Mouse (Mus musculus): Measurements from ENCODE around the gene Adm. TPM values are rescaled to one million over a fixed set of nuclear protein-coding genes. Genes with fewer than 3 reads are reported as not detected.
"Not testable (repeated sequence)": the region's sequence is repeated elsewhere in the genome, so short reads cannot be mapped to it uniquely, and the experiment has no call there.

Gene Adm
- polyA plus RNA-seq, 1 experiment, result 3.3 TPM

DNA sequence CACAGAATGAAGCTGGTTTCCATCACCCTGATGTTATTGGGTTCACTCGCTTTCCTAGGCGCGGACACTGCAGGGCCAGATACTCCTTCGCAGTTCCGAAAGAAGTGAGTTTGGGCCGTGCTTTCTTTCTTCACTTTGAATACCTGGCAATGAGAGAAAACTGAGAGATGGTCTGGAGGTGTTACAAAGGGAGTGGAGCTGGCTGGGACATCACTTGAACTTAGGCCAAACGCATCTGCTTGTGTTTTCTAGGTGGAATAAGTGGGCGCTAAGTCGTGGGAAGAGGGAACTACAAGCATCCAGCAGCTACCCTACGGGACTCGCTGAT, 776 bp downstream of the Adm start:
- no peak for DNase-seq (ENCODE audit: extremely low spot score in 1 of 2, low spot score in 1 of 2)

DNA sequence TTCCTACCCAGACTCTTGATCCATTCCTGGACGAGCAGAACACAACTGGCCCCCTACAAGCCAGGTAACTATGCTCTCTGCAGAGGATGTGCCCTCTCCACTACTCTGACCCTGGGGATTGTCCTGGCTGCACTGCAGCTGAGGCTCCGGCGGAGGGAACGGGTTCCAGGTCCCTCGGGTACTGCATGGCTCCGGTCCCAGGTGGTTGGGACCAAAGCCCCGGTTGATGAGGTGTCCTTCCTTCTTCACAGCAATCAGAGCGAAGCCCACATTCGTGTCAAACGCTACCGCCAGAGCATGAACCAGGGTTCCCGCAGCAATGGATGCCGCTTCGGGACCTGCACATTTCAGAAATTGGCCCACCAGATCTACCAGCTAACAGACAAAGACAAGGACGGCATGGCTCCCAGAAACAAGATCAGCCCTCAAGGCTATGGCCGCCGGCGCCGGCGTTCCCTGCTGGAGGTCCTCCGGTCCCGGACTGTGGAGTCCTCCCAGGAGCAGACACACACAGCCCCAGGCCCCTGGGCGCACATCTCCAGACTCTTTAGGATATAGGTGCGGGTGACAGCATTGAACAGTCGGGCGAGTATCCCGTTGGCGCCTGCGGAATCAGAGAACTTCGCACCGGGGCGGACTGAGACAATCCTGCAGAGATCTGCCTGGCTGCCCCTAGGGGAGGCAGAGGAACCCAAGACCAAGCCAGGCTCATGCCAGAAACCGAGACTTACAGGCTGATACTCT, 1.3 kb downstream of the Adm start:
- DNase-seq (ENCODE audit: extremely low spot score in 1 of 2, low spot score in 1 of 2), result no peak

DNA sequence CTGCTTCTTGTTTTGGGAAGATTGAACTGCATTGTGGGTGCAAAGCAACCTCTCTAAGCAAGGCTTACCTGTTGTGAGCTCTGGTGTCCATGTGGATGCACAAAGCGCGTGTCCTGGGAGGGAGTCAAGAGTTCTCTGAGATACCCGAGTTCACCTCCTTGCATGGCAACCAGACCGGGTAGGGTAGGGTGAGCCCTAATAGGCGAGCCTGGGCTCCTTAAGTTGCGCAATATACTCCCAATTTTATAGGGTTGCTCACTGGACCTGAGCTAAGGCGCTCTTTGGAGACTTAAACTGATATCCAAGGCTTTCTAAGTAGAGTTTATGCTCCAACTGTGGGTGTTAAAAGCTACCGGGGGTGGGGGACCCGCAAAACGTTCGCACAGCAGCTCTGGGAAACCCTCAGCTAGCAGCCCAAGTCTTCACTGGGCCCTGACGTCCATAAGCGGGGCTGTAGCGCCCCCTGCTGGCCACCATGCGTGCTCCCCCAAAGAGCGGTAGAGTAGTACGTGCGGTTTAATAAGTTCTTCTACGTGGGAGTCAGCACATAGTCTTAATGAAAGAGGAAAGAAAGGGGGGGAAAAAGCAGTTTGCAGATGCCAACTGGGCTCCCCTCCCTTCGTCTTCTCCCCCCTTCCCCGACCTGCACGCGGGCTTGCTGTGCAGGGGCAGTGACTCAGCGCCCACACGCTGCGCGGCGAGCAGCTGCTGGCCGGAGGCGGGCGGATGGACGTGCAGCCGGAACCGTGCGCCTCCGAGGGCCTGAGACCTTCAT, 2.6 kb downstream of the Adm start:
- DNase-seq (ENCODE audit: extremely low spot score in 1 of 2, low spot score in 1 of 2), result peak; percentile 59 to 89

DNA sequence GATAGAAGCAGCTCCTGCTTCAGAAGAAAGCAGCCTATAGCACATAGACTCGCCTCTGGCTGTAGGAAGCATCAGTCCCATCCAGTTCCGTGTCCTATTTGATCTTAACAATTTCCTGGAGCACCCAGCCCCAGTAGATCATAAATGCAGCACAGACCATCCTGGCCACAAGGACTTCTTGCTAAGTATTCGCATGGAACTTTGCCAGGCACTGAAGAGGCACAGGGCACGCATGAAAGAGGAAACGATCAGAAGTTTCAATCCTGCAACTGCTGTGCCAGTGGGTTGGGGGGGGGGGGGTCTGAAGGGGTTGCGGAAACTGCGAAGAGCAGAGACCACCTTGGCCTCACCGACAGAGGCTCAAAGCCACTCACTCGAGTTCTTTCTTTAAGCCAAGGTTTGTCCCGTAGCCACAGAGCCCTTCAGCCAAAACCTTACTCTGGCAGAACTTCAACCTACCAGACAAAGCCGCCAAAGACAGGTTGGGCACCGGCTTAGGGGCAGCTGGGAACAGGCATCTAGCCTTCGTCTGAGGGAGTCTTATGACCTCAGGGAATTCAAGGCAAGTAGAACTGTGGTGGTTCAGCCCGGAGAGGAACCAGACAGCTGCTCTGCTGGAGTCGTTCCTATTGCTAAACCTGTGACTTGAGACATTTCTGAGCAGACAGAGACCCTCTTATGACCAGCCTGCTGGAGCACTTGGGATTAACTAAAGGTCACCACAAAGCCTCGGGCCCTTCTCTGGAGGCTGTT, 3.9 kb downstream of the Adm start:
- no peak for DNase-seq (ENCODE audit: extremely low spot score in 1 of 2, low spot score in 1 of 2)

DNA sequence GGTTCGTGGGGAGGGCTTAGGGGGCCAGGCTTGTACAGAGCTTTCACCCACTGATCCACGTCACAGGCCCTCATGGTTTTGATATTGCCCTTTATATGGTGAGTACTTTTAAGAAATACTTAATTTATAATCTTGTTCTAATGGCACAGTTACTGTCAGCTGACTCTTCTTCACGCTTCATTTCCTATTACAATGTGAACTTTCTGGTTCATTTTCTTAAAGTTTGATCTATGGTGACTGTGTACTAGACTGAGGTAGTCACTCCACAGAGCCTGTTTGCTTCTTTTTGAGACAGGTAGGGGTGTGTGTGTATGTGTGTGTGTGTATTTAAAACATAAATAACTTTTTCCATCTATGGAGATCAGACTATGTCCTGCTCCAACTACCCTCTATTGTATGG, 8.5 kb downstream of the Adm start:
- DNase-seq (ENCODE audit: extremely low spot score in 1 of 2, low spot score in 1 of 2), result no peak

DNA sequence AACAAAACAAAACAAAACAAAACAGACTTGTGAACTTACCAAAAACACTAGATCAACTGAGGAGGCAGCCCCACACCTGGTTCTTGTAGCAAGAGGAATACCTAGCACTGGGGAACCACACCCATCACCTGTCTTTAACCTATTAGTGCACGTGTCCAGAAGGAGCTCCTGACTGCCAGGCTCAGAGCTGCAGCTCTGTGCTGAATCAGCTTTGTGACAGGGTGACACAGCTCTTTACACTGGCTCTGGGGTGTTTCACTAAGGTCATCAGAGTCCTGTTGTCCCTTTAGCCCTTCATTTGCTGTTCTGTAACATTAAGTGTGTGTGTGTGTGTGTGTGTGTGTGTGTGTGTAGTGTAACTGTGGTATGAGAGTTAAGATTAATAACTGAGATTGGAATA, 9.1 kb downstream of the Adm start:
- DNase-seq (ENCODE audit: extremely low spot score in 1 of 2, low spot score in 1 of 2), result no peak

DNA sequence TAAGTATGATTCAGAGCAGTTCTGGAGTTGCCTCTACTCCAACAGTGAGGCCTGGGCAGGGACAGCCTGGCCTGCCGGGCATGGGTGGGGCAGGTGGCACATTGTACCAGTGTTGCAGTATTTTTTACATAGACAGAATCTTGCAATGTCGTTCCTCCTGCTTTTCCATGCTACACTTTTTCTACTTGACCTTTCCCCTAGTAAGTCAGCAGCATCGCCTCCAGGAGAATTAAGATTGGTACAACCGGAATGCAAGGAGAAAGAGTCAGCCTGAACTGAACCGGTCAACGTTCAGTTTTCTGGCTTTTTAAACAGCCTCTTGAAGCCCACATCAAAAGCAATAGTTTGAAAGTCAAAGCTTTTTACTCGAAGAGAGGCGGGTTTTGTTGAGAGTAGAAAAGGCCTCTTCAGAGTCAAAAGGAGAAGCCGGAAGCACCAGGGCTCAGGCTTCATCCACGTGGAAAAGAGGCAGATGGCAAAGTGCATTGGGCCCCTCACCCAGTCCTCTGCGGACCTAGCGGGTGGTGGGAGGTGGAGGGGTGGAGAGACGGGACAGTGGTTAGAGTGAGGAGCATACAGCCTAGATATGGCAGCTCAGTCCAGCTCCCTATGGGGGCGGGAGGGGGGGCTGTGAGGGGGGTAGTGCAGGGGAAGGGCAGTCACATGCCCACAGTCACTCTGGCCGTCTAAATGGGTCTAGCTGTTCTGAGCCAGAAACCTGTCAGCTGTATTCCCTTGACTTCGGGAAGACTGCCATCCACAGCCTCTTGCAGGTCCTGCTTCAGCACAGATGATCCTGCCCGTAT, 11.0 kb downstream of the Adm start:
- no peak for DNase-seq (ENCODE audit: extremely low spot score in 1 of 2, low spot score in 1 of 2)

DNA sequence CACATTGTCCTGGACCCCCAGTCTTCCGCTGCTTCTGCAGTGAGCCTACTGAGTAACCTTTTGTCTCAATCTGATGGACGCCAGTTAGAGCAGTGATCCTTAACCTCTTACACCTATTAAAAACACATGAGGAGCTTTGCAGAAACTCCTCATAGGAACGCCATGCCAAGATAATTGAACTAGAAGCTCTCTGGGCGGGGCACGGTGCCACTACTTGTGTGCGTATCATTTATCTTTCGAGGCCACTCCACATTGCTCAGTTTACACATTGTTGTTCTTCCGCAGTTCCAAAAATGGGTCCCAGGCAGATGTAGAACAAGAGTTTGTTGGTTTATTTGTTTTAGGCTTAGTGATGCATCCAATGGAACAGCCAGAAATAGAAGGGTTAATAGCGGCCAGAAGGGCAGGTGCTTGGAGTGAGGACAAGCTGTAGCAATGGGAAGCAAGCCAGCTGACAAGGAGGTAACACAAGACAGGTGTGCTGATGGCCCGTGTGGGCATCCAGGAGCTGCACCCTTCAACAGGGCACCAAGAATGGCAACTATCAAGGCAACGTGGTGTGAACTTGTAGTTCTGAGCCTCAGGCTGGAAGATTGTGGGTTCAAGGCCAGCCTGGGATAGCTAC, 11.9 kb downstream of the Adm start:
- DNase-seq (ENCODE audit: extremely low spot score in 1 of 2, low spot score in 1 of 2), result no peak

DNA sequence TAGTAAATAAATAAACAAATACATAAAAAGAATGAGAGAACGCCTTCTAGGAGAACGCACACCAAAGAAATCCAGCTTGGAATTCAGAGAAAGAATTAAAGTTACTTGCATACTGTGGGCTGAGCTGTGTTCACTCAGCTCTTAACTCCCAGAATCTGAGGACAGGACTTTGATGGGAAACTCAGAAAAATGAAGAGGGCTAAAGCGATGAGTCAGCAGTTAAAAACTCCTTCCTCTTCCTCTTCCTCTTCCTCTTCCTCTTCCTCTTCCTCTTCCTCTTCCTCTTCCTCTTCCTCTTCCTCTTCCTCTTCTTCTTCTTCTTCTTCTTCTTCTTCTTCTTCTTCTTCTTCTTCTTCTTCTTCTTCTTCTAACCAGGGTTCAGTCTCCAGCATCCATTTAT, 12.5 kb downstream of the Adm start:
- not testable (repeated sequence) for DNase-seq (ENCODE audit: extremely low spot score in 1 of 2, low spot score in 1 of 2)

DNA sequence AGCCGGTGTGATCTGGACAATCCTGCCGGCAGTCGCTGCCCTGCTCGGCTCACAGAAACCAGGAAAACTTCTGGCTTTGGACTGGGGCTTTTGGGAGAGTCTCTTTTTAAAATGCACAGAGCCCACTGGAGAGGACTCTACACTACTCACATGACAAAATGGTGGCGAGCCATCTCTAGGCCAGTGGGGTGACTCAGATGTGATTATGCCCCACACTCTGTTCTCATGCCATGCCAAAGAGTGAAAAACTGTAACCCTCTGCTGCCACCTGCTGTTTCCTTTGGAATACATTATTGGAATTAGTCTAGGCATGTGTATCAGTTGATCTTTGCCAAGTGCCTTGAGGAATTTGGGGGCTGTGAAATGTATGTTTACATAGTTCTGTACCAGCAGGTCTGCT, 17.9 kb downstream of the Adm start:
- DNase-seq (ENCODE audit: extremely low spot score in 1 of 2, low spot score in 1 of 2), result peak in 1 of 2 experiments; percentile 92

DNA sequence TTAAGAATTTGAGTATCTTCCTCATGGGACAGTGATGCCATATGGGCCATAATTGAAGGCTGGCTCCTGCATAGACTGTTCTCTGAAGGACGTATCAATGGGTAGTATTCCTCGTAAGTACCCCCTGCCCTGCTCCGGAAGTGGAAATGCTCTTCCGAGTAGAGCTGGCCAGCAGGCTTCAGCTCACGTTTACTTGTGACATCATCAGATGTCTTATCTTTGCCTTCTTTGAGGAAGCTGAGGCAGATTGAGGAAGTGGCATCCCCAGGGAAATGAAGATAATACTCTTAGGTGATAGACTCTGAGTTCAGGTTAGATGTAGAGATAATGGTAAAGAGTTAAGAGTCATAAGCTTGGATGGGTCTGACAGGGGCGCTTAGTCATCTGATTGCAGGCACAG, 18.4 kb downstream of the Adm start:
- DNase-seq (ENCODE audit: extremely low spot score in 1 of 2, low spot score in 1 of 2), result no peak

DNA sequence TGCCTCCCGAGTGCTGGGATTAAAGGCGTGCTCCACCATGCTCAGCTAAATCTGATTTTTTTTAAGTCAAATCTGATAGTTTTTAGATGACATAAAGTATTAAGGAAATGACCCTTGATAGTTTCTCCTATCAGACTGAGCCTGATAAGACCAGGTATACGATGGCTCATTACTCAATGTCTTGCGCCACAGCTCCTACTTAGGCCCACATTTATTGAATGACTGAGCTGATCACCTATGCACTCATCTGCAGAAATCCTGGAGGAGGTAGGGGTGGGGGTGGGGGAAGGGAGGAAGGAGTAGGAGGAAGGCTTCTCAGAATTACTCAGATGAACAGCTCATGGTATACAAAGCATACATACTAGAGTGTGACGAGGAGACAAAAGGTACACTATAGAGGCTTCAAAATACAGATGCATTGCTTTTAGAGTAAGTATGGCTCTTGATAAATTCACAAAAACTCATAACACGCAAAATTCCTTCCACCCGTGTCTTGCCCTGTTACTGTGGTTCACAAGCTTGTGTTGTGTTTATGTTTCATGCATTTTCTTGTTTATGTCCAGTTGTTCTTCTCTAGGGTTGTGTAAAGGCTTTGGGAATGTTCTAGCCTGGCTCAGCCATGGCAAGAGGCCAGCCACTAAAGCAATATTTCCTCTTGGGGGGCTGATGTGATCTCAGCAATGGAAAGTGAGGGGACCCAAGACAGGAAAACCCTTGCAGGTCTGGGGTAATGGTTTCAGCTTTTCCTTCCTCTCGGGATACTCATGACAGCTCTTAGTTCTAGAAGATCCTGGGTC, 19.3 kb downstream of the Adm start:
- DNase-seq (ENCODE audit: extremely low spot score in 1 of 2, low spot score in 1 of 2), result no peak

DNA sequence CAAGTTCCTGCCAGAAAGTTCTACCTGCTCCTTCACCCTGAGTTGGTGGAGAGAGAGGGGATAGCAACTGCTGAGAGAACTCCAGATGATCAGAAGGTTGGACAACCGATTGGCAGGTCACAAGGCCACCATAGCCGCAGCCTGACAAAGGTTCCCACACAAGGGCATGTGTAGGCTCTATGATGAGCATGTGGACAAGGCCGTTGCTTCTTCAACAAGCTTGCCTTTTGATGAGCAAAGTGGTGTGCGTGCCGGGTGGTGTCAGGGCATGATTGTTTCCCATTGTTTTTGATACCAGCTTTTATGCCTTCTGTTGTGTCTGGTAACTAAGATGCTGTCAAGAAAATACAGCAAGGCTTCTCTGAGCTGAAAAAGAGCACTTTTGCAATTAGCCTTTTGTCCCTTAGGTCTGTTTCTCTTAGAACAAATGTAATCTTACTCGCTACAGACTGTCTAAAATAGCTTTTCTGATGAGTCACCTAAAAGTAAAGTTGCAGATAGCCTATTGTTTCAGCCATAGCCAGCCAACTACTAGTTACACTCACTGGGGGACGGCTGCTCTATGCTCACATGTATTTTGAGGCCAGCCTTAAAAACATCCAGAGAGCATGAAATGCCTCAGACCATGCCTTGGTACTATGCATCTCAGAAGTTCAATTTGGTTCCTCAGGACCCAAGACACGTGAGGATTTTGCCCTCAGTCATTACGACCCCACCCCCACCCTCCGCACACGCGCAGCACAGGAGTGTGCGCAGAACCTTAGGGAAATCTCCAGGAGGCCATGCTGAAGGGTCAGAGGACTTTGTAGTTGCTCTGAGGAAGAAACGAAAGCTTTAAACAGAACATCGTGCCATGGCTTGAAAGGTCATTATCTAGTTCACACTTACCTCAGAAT, 20.3 kb downstream of the Adm start:
- no peak for DNase-seq (ENCODE audit: extremely low spot score in 1 of 2, low spot score in 1 of 2)

DNA sequence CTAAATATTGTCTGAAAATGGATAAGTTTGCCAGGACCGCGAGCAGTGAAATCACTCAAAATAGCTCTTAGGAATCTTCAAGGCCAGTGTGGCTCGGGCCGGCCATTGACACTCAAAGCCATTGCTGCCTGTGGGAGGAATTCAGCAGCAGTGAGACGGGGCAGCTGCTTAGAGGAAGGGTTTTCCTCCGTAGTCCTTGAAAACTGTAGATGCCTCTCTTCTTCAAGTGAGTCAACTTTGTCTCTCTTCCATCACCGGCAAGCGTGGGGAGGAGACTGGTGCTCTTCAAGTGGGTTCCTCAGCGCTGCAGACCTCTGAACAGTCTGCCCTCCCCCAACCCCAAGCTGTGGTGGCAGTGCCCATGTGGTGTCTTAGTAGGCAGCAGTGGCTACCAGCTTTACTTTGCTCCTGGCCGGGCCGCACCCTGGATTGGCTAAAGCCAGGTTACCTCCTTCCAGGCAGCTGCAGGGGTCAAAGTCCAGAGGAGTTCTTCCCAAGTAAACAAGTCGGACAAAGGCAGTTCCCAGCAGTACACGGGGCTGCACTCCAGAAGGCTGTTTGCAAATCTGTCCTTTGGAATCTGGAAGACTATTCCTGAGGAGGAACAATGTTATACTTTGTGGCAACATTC, 21.1 kb downstream of the Adm start:
- DNase-seq (ENCODE audit: extremely low spot score in 1 of 2, low spot score in 1 of 2), result no peak

DNA sequence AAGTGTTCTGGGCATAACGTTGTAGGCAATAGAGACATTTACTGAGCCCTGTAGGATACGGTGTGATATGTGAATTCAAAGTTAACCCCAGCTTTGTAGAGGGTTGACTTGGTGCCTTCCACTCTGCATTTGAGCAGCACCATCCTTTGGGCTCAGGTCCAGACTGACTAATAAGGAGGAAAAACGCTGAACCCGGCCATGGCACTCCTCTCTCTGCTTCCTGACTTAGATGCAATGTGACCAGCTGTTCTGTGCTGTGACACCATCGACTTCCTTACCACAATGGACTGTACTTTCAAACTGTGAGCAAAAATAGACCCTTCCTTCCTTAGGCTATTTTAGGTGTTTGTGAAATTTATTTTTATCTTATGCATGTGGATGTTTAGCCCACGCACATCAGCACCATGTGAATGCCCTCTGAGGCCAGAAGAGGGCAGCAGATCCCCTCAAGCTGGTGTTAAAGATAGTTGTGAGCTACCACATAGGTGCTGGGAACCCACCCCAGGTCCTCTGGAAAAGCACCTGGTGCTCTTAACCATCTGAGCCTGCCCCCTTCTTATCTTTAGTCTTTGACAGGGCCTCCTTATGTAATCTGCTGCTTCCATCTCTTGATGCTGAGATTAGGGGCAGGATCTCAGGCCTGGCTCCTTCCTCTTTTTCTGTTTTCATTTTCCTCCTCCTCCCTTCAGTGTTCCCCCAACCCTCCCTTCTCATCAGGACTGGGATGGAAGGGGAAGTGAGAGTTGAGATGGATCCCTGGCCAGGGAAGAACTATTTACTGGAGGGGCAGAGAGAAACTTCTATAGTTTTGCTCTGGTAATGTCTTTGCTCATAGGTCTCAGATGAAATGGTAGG, 21.9 kb downstream of the Adm start:
- DNase-seq (ENCODE audit: extremely low spot score in 1 of 2, low spot score in 1 of 2), result no peak

DNA sequence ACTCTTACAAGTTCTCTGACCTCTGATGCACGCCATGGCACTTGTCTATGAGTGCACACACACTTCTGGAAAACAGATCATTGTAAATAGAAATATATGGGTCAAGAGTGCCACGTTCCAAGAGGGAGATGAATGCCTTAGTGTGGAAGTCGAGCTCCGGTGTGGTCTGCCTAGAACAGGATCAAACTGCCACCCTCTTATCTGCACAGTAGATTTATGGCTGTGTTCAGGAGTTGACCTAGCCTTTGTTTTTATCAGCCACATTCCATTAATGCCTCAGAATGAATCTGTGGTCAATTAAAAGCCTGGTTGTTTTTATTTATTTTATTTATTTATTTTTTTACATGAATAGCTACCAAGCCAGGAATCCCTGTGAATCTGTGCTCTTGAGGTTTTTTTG, 23.0 kb downstream of the Adm start:
- no peak for DNase-seq (ENCODE audit: extremely low spot score in 1 of 2, low spot score in 1 of 2)

DNA sequence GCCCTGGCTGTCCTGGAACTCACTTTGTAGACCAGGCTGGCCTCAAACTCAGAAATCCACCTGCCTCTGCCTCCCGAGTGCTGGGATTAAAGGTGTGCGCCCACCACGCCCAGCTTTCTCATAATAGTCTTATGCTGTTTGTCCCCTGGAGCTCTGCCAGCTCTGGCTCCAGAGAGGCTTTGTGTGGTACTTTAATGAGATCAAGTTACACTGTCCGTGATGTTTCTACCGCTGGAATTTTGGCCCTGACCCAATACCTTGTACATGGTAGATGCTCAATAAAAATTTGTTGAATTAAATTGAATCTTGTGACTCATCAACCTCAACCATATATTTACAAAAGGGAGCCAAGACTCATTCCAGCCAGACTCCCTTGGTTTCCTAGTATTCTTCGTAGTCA, 23.6 kb downstream of the Adm start:
- DNase-seq (ENCODE audit: extremely low spot score in 1 of 2, low spot score in 1 of 2), result no peak

Measured in frontal cortex, adult 2 months (tissue).